Mouse (Mus musculus) kidney, adult 8-10 months (tissue): ENCODE results near the gene Pde10a.
A peak's percentile ranks its signal among the peaks of the same experiment; 100 is the strongest.

ENCODE experiments used
- DNase-seq, 2 experiments: peaks; one replicate each; pipeline ENCODE4 v3.0.0; 2022

The Pde10a gene

DNA sequence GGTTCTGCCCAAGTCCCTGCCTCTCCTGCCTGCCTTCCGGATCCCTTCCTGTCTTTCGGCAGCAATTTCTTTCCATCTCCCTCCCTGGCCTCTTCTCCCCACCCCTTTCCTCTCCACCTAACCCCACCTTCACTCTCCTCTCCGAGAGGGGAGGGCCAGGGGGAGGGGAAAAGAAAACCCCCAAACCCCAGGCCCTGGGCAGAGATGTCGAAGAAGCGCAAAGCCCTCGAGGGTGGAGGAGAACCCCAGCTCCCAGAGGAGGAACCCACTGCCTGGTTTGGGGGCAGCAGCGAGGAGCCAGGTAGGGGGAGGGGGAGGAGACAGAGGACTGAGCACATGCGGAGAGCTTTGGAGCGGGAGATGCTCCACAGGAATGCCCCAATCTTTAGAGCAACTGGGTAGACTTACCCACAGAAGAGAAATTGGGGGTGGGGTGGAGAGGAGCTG lies 1.7 kb downstream of the Pde10a start:
- no peak for DNase-seq

DNA sequence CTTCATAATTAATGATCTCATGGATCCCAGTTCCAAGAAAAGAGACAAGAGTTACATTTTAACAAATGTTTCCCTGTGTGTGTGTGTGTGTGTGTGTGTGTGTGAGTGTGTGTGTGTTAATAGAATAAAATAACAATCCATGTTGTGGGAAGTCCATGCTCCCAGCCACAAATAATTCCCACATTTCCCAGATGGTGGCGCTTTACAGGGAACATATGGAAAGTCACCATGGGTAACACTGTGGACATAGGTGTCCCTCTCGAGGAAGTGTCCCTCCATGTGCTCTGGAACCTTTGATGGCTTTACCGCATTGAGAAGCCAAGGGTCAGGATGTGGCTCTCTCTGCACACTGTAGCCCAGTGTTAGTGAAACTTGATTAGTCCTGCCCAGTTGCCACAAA lies 3.5 kb downstream of the Pde10a start:
- no peak for DNase-seq

DNA sequence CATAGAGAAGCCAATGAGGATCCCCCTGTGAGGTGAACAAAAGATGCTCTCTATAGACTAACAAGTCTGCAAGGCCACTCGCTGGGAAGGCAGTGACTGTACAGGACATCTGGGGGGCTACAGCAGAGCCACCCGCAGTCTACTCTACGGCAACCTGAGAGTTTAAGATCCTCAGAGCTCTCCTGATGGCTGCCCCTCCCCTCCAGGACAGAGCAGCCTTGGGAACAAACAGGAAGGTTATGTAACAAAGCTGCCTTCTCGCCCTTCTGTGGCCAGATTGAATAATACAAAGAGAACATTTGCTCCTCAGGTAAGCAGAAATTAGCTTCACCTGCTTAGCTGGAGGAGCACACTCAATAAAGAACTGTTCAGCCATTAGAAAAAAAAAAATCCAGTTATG lies 7.4 kb downstream of the Pde10a start:
- no peak for DNase-seq

DNA sequence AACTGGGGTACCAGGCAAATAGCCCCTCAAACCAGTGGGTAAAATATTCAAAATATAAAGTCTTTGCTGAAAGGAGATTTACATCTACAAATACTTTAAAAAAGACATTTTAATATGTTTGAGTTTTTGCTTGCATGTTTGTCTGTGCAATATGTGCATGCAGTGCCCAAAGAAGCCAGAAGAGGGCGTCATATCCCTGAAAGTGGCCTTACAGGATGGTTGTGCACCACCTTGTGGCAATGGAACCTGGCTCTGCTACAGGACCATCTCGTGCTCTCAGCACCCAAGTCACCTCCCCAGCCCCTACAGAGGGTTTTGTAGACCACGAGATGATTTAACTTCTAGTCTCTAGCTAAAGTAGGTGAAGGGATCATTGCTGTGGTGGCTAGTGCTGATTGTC lies 8.7 kb downstream of the Pde10a start:
- no peak for DNase-seq

DNA sequence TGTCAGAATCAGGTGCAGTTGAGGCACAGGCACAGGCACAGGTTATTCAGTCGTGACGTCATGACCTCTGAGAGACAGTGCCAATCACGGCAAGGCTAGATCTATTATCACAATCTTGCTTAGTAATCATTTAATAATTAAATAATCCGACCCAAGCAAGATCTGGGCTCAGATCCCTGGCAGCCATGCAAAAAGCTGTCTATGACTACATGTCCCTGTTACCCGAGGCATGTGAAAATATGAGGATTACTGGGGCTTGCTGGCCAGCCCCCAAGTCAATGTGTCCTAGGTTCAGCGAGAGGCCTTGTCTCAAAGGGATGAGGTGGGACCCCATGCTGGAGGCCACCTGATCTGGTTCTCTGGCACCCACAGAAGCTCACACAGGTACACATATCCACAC lies 11.3 kb downstream of the Pde10a start:
- no peak for DNase-seq

DNA sequence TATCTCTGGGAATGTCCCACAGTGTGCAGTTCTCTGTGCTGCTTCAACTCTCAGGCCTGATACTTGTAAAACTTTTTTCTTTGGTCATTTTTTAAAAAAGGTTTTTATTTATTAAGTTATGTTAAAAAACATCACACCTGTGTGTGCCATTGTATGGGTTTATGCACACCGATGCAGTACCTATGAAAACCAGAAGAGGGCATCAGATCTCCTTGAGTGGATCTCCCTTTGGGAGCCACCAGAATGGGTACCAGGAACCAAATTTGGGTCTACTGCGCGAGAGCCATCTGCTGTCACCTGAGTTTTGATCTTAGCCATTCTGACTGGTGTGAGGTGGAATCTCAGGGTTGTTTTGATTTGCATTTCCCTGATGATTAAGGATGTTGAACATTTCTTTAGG lies 12.9 kb downstream of the Pde10a start:
- DNase-seq, result no peak

DNA sequence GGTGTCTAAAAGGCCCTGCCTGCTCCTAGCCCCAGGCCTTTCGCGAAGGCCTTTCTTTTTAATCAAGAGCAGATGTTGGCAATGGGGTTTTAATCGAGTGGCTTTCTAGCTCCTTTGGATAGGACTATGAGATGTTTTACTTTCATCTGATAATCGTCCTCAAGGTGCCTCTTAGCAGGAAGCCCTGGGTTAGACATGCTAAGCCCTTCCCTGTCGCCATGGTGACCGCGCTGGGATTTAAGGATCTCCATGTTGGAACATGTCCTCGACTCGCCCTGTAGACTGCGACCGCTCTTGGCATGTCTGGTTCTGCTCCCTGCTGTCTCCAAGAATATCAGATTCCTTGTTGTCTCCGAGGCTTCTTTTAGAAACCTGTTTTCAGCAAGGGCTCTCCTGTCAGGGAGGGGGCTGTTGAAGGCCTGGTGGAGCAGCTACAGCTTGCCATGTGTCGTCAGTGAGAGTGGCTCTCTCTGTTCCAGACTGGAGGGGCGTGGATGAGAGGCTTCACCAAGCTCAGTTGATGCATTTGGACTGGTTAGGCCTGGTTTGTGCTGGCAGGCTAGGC lies 16.9 kb downstream of the Pde10a start:
- no peak for DNase-seq

DNA sequence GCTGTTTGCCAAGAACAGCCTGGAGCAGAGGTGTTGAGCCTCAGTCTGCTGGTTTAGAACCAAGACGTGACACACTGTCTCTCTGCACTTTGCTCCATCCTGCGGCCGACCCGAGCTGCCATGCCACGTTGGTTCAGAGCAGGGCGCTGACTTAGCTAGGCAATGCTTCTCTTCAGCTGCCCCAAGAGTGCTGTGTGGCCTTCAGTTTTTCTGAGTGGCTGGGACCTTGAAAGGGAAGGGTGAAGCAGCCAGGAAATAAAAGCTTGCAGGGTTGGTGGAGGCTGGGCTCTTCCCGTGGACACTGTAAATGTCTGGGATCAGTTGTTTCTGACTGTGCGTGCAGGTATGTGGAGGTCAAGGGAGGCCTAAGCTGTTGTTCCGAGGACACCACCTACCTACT lies 21.2 kb downstream of the Pde10a start:
- no peak for DNase-seq

DNA sequence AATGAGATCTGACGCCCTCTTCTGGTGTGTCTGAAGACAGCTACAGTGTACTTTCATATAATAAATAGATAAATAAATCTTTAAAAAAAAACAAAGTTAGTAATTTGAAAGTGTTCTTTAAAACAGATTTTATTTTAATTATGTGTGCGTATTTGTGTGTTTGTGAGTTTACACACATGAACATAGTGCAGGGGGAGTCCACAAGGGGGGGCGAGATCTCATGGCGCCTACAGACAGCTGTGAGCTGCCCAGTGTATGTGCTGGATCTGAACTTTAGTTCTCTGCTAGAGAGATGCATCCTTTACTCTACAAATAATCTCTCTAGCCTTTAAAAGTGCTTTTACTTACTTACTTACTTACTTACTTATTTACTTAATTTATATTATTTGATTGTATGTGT lies 23.6 kb downstream of the Pde10a start:
- no peak for DNase-seq

DNA sequence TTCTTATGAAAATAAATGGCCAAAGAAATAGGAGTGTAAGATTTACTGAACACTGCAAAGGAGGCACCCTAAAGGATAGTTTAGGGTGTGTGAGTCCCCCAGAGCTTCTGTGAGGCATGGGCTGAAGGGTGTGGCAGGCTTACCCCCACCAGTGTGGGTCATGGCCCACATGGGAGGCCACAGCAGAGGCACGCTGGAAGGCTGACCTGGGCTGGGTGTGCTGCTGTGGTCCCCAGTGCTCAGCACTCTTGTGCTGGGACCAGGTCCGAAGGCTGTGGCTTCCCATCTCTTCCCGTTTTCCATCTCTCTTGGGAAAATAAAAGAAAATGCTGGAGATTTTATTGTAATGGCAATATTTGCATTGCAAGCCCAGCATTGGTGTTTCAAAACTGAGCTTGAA lies 26.5 kb downstream of the Pde10a start:
- DNase-seq, result no peak

DNA sequence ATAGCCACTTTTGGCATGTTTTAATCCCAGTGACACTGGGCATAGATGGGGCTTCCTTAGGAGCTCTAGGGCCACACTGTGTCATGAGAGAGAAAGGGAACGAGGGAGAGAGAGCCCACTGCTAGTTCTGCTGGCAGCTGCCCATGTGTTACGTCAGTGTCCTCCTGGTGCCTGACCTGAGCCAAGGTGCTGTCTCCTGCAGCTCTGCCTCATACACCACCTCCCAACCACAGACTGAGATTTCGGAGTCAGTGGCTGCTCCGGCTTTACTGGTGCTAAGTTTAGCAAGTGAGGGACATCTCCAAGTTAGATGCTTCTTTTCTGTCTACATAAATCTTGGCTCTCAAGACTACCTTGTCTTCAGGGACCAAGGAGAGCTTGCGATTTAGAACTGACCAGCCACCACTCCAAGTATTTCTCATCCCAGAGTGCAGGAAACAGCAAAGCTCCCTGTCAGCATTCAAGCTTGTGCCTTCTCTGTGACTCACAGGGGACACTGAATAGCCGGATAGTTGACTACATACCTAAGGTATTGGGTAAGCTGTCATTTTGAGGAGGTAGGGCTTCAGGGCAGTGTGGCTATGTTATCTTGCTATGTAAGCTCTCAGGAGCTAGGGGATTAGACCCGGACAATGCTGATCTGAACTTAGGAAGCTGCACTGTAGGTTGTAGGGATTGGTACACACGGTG lies 27.3 kb downstream of the Pde10a start:
- DNase-seq, result no peak

DNA sequence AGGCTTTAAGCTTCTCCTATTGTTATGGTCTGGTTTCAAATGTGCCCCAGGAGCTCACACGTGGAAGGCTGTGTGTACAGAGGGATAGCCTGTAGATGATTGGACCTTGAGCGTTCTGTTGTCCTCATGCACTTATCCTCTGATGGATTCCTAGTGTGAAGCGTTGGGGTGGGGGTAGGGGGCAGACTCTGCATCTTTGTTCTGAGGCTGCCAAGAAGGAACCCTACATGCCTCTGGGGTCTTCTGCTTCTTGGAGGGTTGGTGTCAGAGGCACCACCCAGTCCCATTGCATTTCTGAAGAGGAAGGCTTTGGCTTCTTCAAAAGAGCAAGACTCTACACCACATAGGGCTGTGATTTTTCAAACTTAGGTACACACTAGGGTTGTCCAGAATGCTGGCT lies 28.4 kb downstream of the Pde10a start:
- DNase-seq, result no peak

DNA sequence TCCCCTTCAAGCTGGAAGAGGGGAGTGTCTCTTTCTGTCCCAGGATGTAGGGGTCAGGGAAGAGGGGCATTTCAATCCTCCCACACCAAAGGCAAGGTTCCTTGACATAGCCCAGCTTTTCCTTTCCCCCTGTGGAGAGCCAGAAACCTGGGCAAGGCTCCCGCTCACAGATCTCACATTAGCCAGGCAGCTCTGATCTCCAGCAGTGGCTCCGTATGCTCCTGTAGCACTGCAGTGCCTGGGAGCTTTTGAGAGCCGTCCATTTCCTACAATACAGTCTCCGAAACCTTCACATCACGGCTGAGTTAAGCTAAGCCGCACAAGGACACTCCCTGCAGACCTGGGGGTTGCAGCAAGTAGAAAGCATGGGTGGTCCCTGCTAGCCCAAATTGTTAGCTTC lies 29.0 kb downstream of the Pde10a start:
- no peak for DNase-seq

DNA sequence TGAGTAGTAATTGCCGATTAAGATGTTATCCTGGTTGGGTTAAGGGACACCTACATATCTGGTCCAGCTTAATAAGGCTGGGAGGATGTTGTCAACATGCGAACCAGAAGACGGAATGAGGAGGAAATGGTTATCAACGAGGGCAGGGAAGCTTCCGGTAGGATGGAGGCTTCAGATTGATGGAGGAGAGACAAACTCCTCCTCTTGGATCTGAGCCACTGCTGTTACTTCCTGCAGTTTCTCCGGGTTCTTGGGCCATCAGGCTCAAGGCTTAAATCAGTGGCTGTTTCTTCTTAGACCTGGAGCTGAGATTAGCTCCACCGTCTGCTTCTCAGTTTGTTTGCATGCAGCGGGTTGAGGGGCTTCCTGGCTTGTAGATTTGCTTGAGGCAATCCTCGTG lies 30.6 kb downstream of the Pde10a start:
- no peak for DNase-seq

DNA sequence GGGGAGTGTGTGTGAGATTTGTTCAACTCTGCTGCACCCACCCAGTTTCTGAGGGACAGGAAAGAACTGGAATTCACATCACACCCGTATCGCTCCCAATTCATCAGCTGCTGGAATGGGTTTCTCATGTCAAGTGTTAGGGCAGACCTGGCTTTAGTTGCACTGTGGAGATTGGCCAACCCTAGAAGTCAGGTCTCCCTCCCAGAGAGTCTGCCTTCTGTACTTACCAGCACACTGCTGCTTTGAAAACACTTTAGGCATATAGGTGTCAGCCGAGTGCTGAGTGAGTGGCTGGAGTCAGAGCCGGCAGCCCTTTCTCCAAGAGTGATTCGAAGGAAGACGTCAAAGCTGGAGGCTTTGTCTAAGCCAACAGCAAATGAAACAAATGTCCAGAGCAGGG lies 31.1 kb downstream of the Pde10a start:
- no peak for DNase-seq

DNA sequence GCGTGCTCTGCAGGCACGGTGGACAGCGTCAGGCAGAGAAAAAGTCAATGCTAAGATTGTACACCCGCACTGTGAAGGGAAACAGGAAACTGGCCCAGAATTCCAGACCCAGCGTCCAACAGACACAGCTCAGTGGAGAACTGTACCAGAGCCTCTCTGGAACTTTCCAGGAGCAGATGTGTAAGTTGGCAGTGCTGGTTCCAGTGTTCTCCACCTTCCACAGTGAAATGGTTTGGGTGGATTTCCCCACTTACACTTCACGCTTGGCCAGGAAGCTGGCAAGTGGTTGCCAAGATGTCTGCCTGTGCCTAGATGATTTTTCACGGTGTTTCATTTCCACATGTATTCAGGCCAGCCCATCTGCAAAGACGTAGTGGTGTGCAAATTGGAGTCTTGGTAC lies 32.8 kb downstream of the Pde10a start:
- DNase-seq, result no peak

DNA sequence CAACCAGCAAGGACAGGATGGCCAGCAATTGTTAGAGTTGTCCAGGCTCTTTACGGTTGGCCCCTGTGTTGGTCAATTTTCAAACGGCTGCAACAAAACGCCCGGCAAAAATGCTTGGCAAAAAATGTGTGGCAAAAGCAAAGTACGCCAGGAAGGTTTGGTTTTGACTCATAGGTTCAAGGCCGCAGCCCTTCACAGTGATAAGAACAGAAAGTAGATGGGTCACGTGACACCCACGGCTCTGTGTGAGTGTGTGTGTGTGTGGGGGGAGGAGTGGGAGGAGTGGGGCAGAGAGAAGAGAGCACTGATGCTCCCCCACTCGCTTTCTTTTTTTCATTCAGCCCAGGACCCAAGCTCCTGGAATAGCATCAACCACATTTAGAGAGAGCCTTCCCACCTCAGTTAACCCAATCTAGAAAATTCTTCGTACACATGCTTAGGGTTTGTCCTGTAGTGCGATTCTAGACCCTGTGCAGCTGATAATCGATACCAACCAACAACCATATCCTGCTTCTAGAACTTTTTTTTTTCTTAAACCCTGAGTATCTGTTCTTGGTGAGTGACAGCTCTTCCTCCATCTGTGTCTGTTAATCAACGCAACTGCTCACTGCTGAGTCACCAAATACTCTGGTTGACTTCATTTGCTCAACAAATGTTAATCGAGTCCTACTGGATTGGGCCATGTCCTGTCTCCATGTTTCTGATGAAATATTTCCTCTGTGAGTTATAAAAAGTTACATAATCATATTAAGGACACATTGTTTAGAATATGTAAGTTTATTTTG lies 37.1 kb downstream of the Pde10a start:
- no peak for DNase-seq

DNA sequence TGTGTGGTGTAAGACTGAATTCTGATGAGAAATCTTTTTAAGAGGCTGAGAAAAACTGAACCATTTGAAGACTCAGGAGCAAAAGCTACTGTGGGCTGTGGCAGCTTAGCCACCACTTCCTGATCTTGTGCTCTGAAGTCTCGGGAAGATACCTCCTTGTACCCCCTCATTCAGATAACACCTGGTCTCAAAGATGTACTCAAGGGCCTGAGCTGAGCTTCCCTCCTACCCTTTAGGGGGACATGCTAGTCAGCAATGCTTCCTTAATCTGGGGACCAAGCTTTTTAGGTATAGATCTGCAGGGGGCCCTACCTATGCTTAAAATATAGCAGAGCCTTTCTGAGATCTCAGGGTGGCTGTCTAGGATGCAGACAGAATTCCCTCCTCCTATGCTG lies 37.7 kb downstream of the Pde10a start:
- DNase-seq, result no peak

DNA sequence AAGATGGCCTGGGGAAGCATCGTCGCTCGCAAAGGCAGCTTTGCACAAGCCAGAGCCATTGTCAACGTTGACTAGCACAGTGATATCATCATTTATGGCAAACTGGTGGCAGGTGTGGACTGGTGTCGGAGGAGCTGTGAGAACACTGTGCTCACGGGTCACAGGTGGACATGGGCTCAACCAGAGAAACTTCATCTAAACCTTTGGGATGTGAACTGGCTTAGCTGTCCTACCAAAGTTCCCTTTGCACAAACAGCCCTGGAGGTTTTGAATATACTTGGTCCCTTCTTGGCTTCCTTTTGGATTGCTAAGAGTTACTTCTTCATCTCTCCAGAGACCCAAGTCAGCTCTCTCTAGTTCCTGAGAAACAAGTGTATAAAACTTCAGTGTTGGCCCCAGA lies 41.7 kb downstream of the Pde10a start, which contains the start of gene Gm17087:
Gene Gm17087 (minus strand): TSS at position 101 of the 400 bp plus-strand sequence.
- DNase-seq, result no peak

DNA sequence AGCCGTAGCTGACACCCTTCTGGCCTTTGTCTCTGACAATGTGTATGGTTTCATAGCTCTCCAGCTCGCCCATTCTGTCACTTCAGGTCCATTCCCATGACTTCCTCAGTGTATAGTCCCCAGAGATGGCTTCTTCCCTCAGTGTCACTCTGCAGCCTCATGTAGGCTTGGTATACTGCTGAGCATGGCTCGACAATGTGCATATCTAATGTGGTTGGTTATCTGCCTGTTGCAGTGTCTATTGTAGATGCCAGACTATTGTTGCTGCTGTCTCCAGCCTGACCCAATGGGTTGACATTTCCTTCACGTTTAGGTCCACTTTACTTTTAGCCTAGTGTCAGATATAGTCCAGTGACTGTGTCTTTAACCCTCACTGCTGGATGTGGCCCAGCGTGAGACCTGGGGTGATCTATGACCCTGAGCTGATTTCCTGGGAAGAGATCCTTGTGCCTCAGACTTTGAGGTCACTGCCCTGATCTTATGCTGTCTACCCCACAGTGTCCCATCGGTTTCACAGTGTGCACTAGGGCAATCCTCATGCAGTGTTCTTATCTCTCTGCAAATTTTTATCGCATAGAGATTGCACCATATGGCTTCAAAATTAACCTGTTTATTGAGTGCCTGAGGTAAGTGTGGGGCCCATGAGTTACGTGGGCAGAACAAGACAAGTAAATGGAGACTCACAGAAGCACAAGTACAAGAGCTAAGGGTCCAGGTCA lies 48.5 kb downstream of the Pde10a start:
- no peak for DNase-seq

DNA sequence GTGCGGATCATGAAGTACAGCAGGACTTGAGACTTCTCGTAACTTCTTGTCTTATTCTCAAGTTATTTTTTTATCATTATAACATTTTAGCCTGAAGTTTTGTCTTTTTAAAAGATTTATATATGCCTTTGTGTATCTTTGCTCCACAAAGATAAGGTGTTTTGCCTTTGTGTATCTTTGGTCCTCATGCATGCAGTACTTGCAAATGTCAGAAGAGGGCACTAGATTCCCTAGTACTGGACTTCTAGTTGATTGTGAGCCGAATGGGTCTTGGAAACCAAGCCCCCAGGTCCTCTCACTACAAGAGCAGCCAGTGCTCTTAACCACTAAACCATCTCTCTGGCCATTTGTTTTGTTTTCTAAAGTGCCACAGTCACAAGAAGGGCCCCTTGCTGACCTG lies 55.2 kb downstream of the Pde10a start:
- DNase-seq, result peak in 1 of 2 experiments; percentile 14

DNA sequence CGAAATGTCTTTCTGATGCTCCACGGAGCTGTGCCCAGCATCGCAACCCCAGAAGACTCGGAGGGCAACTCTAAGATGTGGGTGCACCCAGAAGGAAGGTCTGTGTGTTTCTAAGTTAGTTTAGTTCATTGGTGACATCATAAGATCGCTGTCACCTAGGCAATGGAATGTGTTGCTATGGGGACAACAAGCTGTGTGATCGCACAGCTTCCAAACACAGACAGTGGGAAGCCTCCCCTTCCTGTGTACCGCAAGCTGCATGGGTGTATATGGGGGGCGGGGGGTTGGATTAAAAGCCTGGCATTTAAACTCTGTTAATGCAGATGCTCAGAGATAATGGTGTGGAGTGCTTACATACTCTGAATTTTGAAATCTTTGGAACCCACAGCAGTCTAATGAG lies 56.4 kb downstream of the Pde10a start:
- DNase-seq, result no peak

DNA sequence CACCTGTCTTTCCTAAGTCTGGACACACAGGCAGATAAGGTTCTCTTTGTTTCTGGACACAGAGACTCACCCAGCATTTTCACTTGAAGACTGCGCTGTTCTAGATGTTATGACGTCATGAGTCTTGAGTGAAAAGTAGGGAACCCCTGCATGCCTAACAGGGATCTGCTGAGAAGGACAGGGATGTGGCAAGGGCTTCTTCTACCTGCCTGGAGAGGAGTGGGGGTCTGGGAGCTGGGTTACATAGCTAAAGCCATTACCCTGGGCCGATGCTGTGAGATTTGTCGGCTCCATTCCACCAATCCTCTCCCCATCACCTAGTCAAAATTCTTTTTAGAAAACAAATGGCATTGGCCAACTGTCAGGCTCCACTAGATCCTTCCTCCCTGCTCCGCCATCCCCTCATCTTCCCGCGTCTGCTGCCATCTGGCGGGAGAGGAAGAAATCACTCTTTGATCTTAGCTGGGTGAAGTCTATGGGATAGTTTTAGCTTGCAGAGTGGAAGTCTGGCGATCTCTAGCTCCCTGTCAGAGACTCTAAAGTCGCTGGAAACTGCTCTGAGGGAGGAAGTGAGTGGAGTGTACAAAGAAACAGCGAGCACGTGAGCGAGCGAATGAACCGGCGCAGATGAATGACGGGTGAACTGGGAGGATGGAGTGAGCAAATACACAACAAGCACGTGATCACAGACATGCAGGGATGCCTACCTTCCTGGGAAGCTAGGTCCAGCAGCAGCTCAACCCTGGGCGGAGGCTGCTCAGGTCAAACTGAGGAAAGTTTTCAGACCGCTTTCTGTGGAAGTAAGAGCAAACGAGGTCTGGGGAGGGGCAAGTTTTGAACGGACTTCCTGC lies 67.5 kb downstream of the Pde10a start:
- peak; percentile 36 to 63 for DNase-seq
